Mouse (Mus musculus) hindbrain, embryonic 14.5 days (tissue): Measurements from ENCODE around the gene Kcnd3. TPM values are rescaled to one million over a fixed set of nuclear protein-coding genes. Genes with fewer than 3 reads are reported as not detected.
A peak's percentile ranks its signal among the peaks of the same experiment; 100 is the strongest.

Experiments used
- ATAC-seq: fragments of 200-750 bp; cut with Nextera tagmentation; 2 replicates; pipeline ENCODE4 v1.8.0; 2017; ENCODE audit warnings: moderate number of reproducible peaks, mild to moderate bottlenecking, moderate TSS enrichment, moderate library complexity; ENCODE audit not compliant: low FRiP score
- DNase-seq: peaks from one replicate; pipeline ENCODE4 v3.0.0-alpha.2; 2015; ENCODE audit warnings: low spot score
- H3K27ac ChIP-seq: fragments of 300-500 bp; sonication (generic); 2 replicates; pipeline ENCODE4 v1.5.1; 2014; ENCODE audit warnings: mild to moderate bottlenecking, moderate library complexity
- H3K27me3 ChIP-seq: fragments of 300-500 bp; sonication (generic); 2 replicates; pipeline ENCODE4 v1.6.1; 2014; ENCODE audit warnings: mild to moderate bottlenecking, low read length, mixed read lengths; ENCODE audit not compliant: control insufficient read depth, insufficient read depth
- H3K36me3 ChIP-seq: fragments of 300-500 bp; sonication (generic); replicated peaks from 2 replicates; pipeline ENCODE4 v1.6.1; 2014; ENCODE audit not compliant: control insufficient read depth, insufficient read depth
- H3K4me1 ChIP-seq: fragments of 300-500 bp; sonication (generic); replicated peaks from 2 replicates; pipeline ENCODE4 v1.6.1; 2014; ENCODE audit warnings: antibody characterized with exemption, low read length, mixed read lengths; ENCODE audit not compliant: control insufficient read depth, insufficient read depth
- H3K4me2 ChIP-seq: fragments of 300-500 bp; sonication (generic); replicated peaks from 2 replicates; pipeline ENCODE4 v1.6.1; 2014; ENCODE audit warnings: mild to moderate bottlenecking, moderate library complexity
- H3K4me3 ChIP-seq: fragments of 300-500 bp; sonication (generic); replicated peaks from 2 replicates; pipeline ENCODE4 v1.5.1; 2014; ENCODE audit warnings: mild to moderate bottlenecking, low read length
- H3K9ac ChIP-seq: fragments of 300-500 bp; sonication (generic); 2 replicates; pipeline ENCODE4 v1.6.1; 2014
- H3K9me3 ChIP-seq: fragments of 300-500 bp; sonication (generic); 2 replicates; pipeline ENCODE4 v1.6.1; 2016; ENCODE audit warnings: low read length; ENCODE audit not compliant: control insufficient read depth
- WGBS: fragments of 180-500 bp; shearing (Covaris S2); extraction: QIAGEN DNeasy Blood & Tissue Kit; methylation state at CpG from one replicate; pipeline ENCODE4 v1.1.7; 2014; 5-methylcytosine and 5-hydroxymethylcytosine counted together
- polyA plus RNA-seq: library from polyadenylated mRNA; unstranded; fragments of >200 nt; fragmentation: Nextera tagmentation; extraction: Ambion mirVana; gene quantifications from 2 replicates; pipeline ENCODE4 v1.2.1, GENCODE M21; 2014

The Kcnd3 gene
- polyA plus RNA-seq, 1 experiment from 2014 or later: 11.7 TPM

- Histone ChIP-seq H3K4me2 (peak overlapping the region; percentile 98), H3K27ac (no peak overlapping the region), H3K36me3 (no peaks in the 10 kb centered on the region), H3K27me3 (peaks cover 11% of the 10 kb centered on the region), H3K9ac (no peak overlapping the region), H3K4me3 (no peak overlapping the region), H3K4me1 (0 out of 2 replicates have a peak, but pooled peaks cover 10% of the 10 kb centered on the region), H3K9me3 (no peaks in the 10 kb centered on the region)
- ATAC-seq (no peak), DNase-seq (no peak)
- 40% methylated on average over 6 of the region's 6 CpGs for WGBS
Observed at GRCm38 (mm10) chr3:105703571-105703970, 251.4 kb downstream of the Kcnd3 start.

- Histone ChIP-seq H3K27me3 (peaks cover 11% of the 10 kb centered on the region), H3K9me3 (no peaks in the 10 kb centered on the region)
- 2% methylated on average over 40 of the region's 43 CpGs for WGBS
Observed at GRCm38 (mm10) chr3:105704031-105705008, 252.2 kb downstream of the Kcnd3 start, which contains the start of gene Inka2. Inka2 (plus strand) TSS chr3:105704599.

GRCm38 (mm10) chr3:105705061-105705549, 253.0 kb downstream of the Kcnd3 start:
- peak overlapping the region; percentile 60; the same call in 1 of the 2 replicates for H3K27ac ChIP-seq
- DNase-seq: no peak

More at GRCm38 (mm10) chr3:105704031-105705008, 252.2 kb downstream of the Kcnd3 start, which contains the start of gene Inka2:
- Histone ChIP-seq H3K4me2 (peak within 1 kb of the TSS; percentile 98), H3K9ac (peak within 1 kb of the TSS; percentile 60), H3K4me1 (0 out of 2 replicates have a peak, but pooled peaks cover 10% of the 10 kb centered on the region), H3K4me3 (peak within 1 kb of the TSS; percentile 47), H3K36me3 (no peaks in the 10 kb centered on the region), H3K27ac (peak within 1 kb of the TSS; percentile 60; the same call in 1 of the 2 replicates)
- ATAC-seq: peak; percentile 96
- peak; percentile 84 for DNase-seq

GRCm38 (mm10) chr3:105705561-105705960, 253.4 kb downstream of the Kcnd3 start:
- Histone ChIP-seq H3K4me2 (peak overlapping the region; percentile 98), H3K9ac (peak overlapping the region; percentile 60), H3K4me3 (peak overlapping the region; percentile 47), H3K27me3 (peaks cover 11% of the 10 kb centered on the region), H3K36me3 (no peaks in the 10 kb centered on the region), H3K9me3 (no peaks in the 10 kb centered on the region), H3K4me1 (0 out of 2 replicates have a peak, but pooled peaks cover 10% of the 10 kb centered on the region), H3K27ac (no peak overlapping the region)
- no peak for DNase-seq
- ATAC-seq: no peak
- WGBS: 14% methylated on average over 3 of the region's 3 CpGs

More at GRCm38 (mm10) chr3:105705061-105705549, 253.0 kb downstream of the Kcnd3 start:
- Histone ChIP-seq H3K9ac (peak overlapping the region; percentile 60), H3K4me2 (peak overlapping the region; percentile 98), H3K9me3 (no peaks in the 10 kb centered on the region), H3K4me3 (peak overlapping the region; percentile 47), H3K36me3 (no peaks in the 10 kb centered on the region), H3K4me1 (0 out of 2 replicates have a peak, but pooled peaks cover 10% of the 10 kb centered on the region), H3K27me3 (peaks cover 11% of the 10 kb centered on the region)
- WGBS: 0% methylated on average over 27 of the region's 28 CpGs
- ATAC-seq: peak; percentile 49

GRCm38 (mm10) chr3:105706366-105707020, 254.4 kb downstream of the Kcnd3 start:
- ATAC-seq (no peak), DNase-seq (no peak)
- Histone ChIP-seq H3K27ac (peak overlapping the region; percentile 32; the same call in 1 of the 2 replicates), H3K4me2 (peak overlapping the region; percentile 98), H3K4me3 (peak overlapping the region; percentile 47), H3K9me3 (no peaks in the 10 kb centered on the region), H3K4me1 (0 out of 2 replicates have a peak, but pooled peaks cover 10% of the 10 kb centered on the region), H3K27me3 (peaks cover 11% of the 10 kb centered on the region), H3K9ac (peak overlapping the region; percentile 60), H3K36me3 (no peaks in the 10 kb centered on the region)
- WGBS: 46% methylated on average over 4 of the region's 4 CpGs

- no peak overlapping the region for H3K4me3 ChIP-seq
- no peaks in the 10 kb centered on the region for H3K9me3 ChIP-seq
- 0 out of 2 replicates have a peak overlapping the region, but pooled peaks have one; percentile 29 for H3K9ac ChIP-seq
- peak overlapping the region; percentile 98 for H3K4me2 ChIP-seq
- H3K36me3 ChIP-seq: no peaks in the 10 kb centered on the region
- DNase-seq (no peak), ATAC-seq (no peak)
- H3K27me3 ChIP-seq: peaks cover 11% of the 10 kb centered on the region
- no peak overlapping the region for H3K27ac ChIP-seq
- H3K4me1 ChIP-seq: 0 out of 2 replicates have a peak, but pooled peaks cover 10% of the 10 kb centered on the region
- 20% methylated on average over 7 of the region's 7 CpGs for WGBS
Observed at GRCm38 (mm10) chr3:105707590-105707989, 255.5 kb downstream of the Kcnd3 start.

- Histone ChIP-seq H3K4me2 (no peak overlapping the region), H3K27ac (no peak overlapping the region), H3K36me3 (no peaks in the 10 kb centered on the region), H3K4me3 (no peak overlapping the region), H3K4me1 (0 out of 2 replicates have a peak, but pooled peaks cover 4% of the 10 kb centered on the region), H3K9me3 (no peaks in the 10 kb centered on the region), H3K9ac (no peak overlapping the region), H3K27me3 (peaks cover 4% of the 10 kb centered on the region; the same call in 1 of the 2 replicates)
- ATAC-seq (peak; percentile 70), DNase-seq (no peak)
- WGBS: 31% methylated on average over 6 of the region's 6 CpGs
Observed at GRCm38 (mm10) chr3:105710246-105710645, 258.1 kb downstream of the Kcnd3 start.

- 54% methylated on average over 7 of the region's 7 CpGs for WGBS
- no peaks in the 10 kb centered on the region for H3K9me3 ChIP-seq
Observed at GRCm38 (mm10) chr3:105711741-105712140, 259.6 kb downstream of the Kcnd3 start.

More at GRCm38 (mm10) chr3:105711741-105712140, 259.6 kb downstream of the Kcnd3 start:
- Histone ChIP-seq H3K9ac (no peak overlapping the region), H3K27me3 (peaks cover 2% of the 10 kb centered on the region; the same call in 1 of the 2 replicates), H3K4me1 (no peaks in the 10 kb centered on the region), H3K4me2 (no peak overlapping the region), H3K36me3 (no peaks in the 10 kb centered on the region), H3K27ac (no peak overlapping the region), H3K4me3 (no peak overlapping the region)
- DNase-seq: no peak
- ATAC-seq: no peak
